Mouse (Mus musculus): Measurements from ENCODE around the gene Ccdc73. TPM values are rescaled to one million over a fixed set of nuclear protein-coding genes. Genes with fewer than 3 reads are reported as not detected.

Gene Ccdc73
- polyA plus RNA-seq, 1 experiment from 2014 or later = 4.7 TPM

DNA sequence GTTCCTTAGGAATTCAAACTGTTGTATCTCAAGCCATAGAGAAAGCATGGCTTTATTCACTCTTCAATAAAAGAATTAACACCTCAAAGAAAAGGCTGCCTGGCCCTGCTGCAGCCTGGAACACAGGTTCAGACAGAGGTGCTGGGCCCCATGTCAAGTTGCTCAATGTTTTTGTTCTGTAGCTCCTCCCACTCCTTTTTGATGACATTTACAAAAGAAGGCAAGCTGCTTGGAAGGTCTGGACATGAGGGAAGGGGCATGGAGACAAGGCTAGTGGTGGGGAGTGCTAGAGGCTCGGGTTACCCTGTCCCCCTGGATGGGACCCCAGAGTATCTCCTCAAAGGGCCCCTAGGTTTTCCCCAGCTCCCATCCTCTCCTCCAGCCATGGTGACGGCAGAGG is 114.1 kb downstream of the Ccdc73 start:
- no peak overlapping the region for H3K27ac ChIP-seq (ENCODE audit: low read length)
- H3K9ac ChIP-seq (replicated peaks; ENCODE audit: low read length) = no peak overlapping the region
- H3K9me3 ChIP-seq (ENCODE audit: low read length) = no peaks in the 10 kb centered on the region
- no peak for ATAC-seq (ENCODE audit: low FRiP score, low TSS enrichment)
- no peaks in the 10 kb centered on the region for H3K27me3 ChIP-seq (ENCODE audit: insufficient read depth, low read length)
- H3K4me1 ChIP-seq (ENCODE audit: insufficient read depth, low read length) = no peaks in the 10 kb centered on the region
- H3K4me3 ChIP-seq (ENCODE audit: low read length) = no peak overlapping the region
- H3K36me3 ChIP-seq (ENCODE audit: insufficient read depth, low read length) = no peaks in the 10 kb centered on the region
- no peak overlapping the region for H3K4me2 ChIP-seq (replicated peaks; ENCODE audit: low read depth, low read length)
- 22% methylated on average over 2 of the region's 2 CpGs for WGBS

DNA sequence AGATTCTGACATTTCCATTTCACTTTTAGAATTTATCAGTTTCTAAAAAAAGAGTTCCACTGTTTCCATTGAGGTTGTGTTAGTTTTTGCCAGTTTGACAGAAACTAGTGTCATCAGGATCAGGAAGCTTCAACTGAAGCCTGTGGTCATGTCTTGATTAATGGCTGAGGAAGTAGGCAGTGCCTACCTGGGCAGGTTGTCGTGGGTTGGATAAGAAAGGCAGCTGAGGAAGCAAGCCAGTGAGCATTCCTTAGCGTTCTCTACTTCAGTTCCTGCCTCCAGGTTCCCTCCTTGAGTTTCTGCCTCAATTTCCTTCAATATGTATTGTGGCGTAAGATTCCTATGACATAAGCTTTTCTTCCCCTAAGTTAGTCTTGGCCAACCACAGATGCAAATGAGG is 118.2 kb downstream of the Ccdc73 start:
- 66% methylated on average over 3 of the region's 3 CpGs for WGBS
- ATAC-seq (ENCODE audit: low FRiP score, low TSS enrichment) = no peak

DNA sequence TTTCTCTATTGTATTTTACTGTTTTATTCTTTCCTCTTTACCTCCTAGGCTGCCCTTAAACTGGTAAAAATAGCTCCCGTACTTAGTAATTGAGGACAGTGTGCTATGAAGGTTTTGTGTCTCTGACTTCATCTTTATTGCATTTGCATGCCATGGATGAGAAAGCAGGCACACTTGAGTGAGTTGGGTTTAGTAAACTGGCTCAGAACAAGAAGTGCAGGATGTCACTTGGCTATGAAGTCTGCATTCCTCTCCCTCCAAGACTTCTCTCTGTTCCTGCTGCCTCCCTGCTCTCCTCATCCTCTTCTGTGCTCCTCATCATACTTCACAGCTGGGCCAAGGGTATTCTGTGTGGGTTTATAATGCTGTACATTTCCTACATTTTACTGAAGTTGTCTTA is 121.4 kb downstream of the Ccdc73 start:
- Histone ChIP-seq H3K4me3 (ENCODE audit: low read length) (no peak overlapping the region), H3K36me3 (ENCODE audit: insufficient read depth, low read length) (no peaks in the 10 kb centered on the region), H3K9ac (replicated peaks; ENCODE audit: low read length) (no peak overlapping the region), H3K27ac (ENCODE audit: low read length) (no peak overlapping the region), H3K27me3 (ENCODE audit: insufficient read depth, low read length) (no peaks in the 10 kb centered on the region), H3K9me3 (ENCODE audit: low read length) (no peaks in the 10 kb centered on the region), H3K4me1 (ENCODE audit: insufficient read depth, low read length) (no peaks in the 10 kb centered on the region), H3K4me2 (replicated peaks; ENCODE audit: low read depth, low read length) (no peak overlapping the region)
- ATAC-seq (ENCODE audit: low FRiP score, low TSS enrichment) = no peak
- 41% methylated on average over 1 of the region's 1 CpGs for WGBS

More for the DNA sequence above, 118.2 kb downstream of the Ccdc73 start:
- no peak overlapping the region for H3K27ac ChIP-seq (ENCODE audit: low read length)
- H3K4me3 ChIP-seq (ENCODE audit: low read length) = no peak overlapping the region
- no peaks in the 10 kb centered on the region for H3K27me3 ChIP-seq (ENCODE audit: insufficient read depth, low read length)
- no peaks in the 10 kb centered on the region for H3K36me3 ChIP-seq (ENCODE audit: insufficient read depth, low read length)
- H3K9me3 ChIP-seq (ENCODE audit: low read length) = no peaks in the 10 kb centered on the region
- no peaks in the 10 kb centered on the region for H3K4me1 ChIP-seq (ENCODE audit: insufficient read depth, low read length)
- H3K9ac ChIP-seq (replicated peaks; ENCODE audit: low read length) = no peak overlapping the region
- H3K4me2 ChIP-seq (replicated peaks; ENCODE audit: low read depth, low read length) = no peak overlapping the region

DNA sequence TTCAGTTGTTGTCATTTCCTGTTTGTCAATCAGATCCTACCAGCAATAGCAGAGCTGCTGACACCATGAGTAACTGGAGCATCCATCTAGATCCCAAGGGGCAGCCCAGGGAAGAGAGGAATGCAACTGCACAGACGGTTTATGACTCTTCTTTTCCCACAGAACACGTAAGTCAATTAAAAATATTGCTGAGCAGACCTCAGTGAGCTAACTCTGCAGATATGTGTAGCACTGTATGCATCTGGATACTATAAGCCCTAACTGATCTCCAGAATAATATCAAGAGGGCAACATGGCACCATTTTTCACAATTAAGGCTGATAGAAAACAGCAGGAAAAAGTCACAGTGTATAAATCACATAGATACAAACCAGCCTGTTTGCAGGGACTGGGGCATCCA is 126.8 kb downstream of the Ccdc73 start:
- H3K9me3 ChIP-seq (ENCODE audit: low read length) = no peaks in the 10 kb centered on the region
- 17% methylated on average over 2 of the region's 2 CpGs for WGBS
- no peaks in the 10 kb centered on the region for H3K27me3 ChIP-seq (ENCODE audit: insufficient read depth, low read length)
- H3K4me2 ChIP-seq (replicated peaks; ENCODE audit: low read depth, low read length) = no peak overlapping the region
- ATAC-seq (ENCODE audit: low FRiP score, low TSS enrichment) = peak; percentile 80; the same call in 1 of the 2 replicates
- peaks cover 10% of the 10 kb centered on the region for H3K4me1 ChIP-seq (ENCODE audit: insufficient read depth, low read length)
- no peak overlapping the region for H3K9ac ChIP-seq (replicated peaks; ENCODE audit: low read length)
- peaks cover 17% of the 10 kb centered on the region; the same call in 1 of the 2 replicates for H3K36me3 ChIP-seq (ENCODE audit: insufficient read depth, low read length)
- no peak overlapping the region for H3K4me3 ChIP-seq (ENCODE audit: low read length)
- H3K27ac ChIP-seq (ENCODE audit: low read length) = no peak overlapping the region

DNA sequence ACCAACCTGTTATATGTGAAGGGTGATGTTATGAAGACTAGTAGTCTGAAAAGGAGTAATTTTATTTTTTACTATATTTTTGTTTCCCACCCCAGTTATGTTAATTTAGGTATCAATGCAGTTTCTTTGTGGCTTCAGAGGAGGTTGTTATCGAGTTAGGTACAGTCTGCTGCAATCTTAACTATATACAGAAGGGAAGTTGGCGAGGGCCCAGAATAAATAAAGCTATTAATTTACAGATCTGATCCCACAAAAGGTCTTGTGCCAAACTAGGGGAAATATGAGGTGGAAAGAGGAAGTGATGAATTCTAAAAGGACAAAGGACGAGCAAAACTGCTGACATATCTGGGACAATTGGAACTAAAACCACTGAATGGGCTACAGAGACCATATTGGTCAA is 128.6 kb downstream of the Ccdc73 start:
- H3K27me3 ChIP-seq (ENCODE audit: insufficient read depth, low read length) = no peaks in the 10 kb centered on the region
- H3K9ac ChIP-seq (replicated peaks; ENCODE audit: low read length) = no peak overlapping the region
- H3K27ac ChIP-seq (ENCODE audit: low read length) = no peak overlapping the region
- H3K36me3 ChIP-seq (ENCODE audit: insufficient read depth, low read length) = peaks cover 17% of the 10 kb centered on the region; the same call in 1 of the 2 replicates
- ATAC-seq (ENCODE audit: low FRiP score, low TSS enrichment) = no peak
- H3K4me2 ChIP-seq (replicated peaks; ENCODE audit: low read depth, low read length) = no peak overlapping the region
- no peak overlapping the region for H3K4me3 ChIP-seq (ENCODE audit: low read length)
- H3K4me1 ChIP-seq (ENCODE audit: insufficient read depth, low read length) = peaks cover 10% of the 10 kb centered on the region
- H3K9me3 ChIP-seq (ENCODE audit: low read length) = no peaks in the 10 kb centered on the region
- 61% methylated on average over 3 of the region's 3 CpGs for WGBS

DNA sequence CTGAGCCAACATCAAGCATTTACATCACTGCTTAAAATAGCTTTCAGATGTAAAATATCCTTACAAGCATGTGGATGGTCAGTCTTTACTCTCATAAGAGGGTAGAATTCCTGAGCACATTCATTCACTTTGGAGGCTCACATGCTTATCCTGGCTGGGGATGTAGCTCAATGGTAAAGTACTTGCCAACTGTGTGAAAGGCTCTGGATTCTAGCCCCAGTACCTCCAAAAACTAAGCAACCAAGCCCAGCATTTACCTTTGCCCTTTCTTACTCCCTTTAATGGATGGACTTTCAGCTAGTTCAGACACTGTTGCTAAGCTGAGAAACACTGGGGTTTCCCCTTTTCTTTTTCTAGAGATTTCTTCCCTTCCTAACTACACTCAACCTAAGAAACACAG is 139.6 kb downstream of the Ccdc73 start:
- Histone ChIP-seq H3K27ac (ENCODE audit: low read length) (no peak overlapping the region), H3K9me3 (ENCODE audit: low read length) (no peaks in the 10 kb centered on the region), H3K36me3 (ENCODE audit: insufficient read depth, low read length) (peaks cover 55% of the 10 kb centered on the region), H3K4me3 (ENCODE audit: low read length) (no peak overlapping the region), H3K27me3 (ENCODE audit: insufficient read depth, low read length) (no peaks in the 10 kb centered on the region), H3K9ac (replicated peaks; ENCODE audit: low read length) (no peak overlapping the region), H3K4me2 (replicated peaks; ENCODE audit: low read depth, low read length) (no peak overlapping the region), H3K4me1 (ENCODE audit: insufficient read depth, low read length) (peaks cover 6% of the 10 kb centered on the region; the same call in 1 of the 2 replicates)
- ATAC-seq (ENCODE audit: low FRiP score, low TSS enrichment) = no peak

DNA sequence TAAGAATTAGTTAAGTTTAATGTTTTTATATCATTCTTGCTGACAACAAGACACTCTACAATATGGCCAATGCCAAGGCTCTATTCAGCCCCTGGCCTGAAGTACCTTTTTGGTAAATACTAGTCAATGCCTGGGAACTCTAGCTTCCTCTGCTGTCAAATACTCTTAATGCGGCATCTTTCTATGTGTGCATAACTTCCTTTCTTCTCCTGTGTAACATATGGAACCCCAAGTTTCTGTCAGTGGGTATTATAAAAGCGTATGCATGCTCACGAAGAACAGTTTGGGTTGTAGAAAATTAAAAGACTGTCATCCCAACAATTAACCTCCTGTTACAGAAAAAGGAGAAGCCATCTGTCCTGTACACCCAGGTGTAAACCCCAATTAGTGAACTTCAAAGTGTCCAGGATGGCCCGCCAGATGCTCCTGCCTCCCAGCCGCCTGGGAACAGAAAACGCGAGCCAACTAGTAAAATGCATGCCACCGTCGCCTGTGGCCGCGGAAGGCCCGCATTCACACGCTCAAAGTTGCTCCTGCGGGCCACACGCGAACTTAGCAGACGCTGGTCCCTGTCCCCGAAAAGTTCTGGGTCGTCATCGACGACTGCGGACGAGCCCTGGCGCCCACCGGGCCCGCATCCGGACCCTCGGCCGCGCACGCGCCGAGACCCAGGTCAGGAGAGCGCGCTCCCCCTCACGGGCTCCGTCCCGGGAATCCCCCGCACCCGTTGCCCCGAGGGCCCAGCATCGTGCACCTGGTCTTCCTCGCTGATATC is 148.8 kb downstream of the Ccdc73 start:
- Histone ChIP-seq H3K36me3 (ENCODE audit: insufficient read depth, low read length) (peaks cover 18% of the 10 kb centered on the region), H3K9me3 (ENCODE audit: low read length) (no peaks in the 10 kb centered on the region), H3K4me1 (ENCODE audit: insufficient read depth, low read length) (peaks cover 25% of the 10 kb centered on the region), H3K27ac (ENCODE audit: low read length) (peak overlapping the region; percentile 82), H3K4me3 (ENCODE audit: low read length) (peak overlapping the region; percentile 91), H3K4me2 (replicated peaks; ENCODE audit: low read depth, low read length) (peak overlapping the region; percentile 85), H3K9ac (replicated peaks; ENCODE audit: low read length) (peak overlapping the region; percentile 95), H3K27me3 (ENCODE audit: insufficient read depth, low read length) (no peaks in the 10 kb centered on the region)
- peak; percentile 75; the same call in 1 of the 2 replicates for ATAC-seq (ENCODE audit: low FRiP score, low TSS enrichment)
- WGBS = under 1% methylated on average over 43 of the region's 43 CpGs

DNA sequence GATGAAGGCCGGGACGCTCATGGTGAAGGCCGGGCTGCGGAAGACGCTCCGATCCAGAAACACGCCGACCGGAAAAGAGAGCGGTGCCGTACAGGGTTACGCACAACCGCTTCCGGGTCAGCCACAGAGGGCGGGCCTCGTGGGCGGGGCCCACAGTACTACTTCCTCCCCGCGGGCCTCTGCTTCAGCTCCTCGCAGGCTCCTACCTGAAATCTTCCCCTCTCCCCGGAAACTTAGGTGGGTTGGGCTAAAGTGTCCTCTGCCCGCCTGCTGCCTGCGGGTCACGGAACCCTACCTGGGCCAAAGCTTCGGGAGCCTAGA is 149.3 kb downstream of the Ccdc73 start, which contains the start of gene Eif3m:
Eif3m (minus strand) TSS at position 114 of the 321 bp plus-strand sequence.
- 0% methylated on average over 25 of the region's 25 CpGs for WGBS
- H3K4me2 ChIP-seq (replicated peaks; ENCODE audit: low read depth, low read length) = peak within 1 kb of the TSS; percentile 85
- peak; percentile 99 for ATAC-seq (ENCODE audit: low FRiP score, low TSS enrichment)
- peak within 1 kb of the TSS; percentile 82 for H3K27ac ChIP-seq (ENCODE audit: low read length)
- H3K4me3 ChIP-seq (ENCODE audit: low read length) = peak within 1 kb of the TSS; percentile 91
- peaks cover 16% of the 10 kb centered on the region for H3K36me3 ChIP-seq (ENCODE audit: insufficient read depth, low read length)
- H3K27me3 ChIP-seq (ENCODE audit: insufficient read depth, low read length) = no peaks in the 10 kb centered on the region
- peak within 1 kb of the TSS; percentile 95 for H3K9ac ChIP-seq (replicated peaks; ENCODE audit: low read length)
- H3K9me3 ChIP-seq (ENCODE audit: low read length) = no peaks in the 10 kb centered on the region
- peaks cover 29% of the 10 kb centered on the region for H3K4me1 ChIP-seq (ENCODE audit: insufficient read depth, low read length)

DNA sequence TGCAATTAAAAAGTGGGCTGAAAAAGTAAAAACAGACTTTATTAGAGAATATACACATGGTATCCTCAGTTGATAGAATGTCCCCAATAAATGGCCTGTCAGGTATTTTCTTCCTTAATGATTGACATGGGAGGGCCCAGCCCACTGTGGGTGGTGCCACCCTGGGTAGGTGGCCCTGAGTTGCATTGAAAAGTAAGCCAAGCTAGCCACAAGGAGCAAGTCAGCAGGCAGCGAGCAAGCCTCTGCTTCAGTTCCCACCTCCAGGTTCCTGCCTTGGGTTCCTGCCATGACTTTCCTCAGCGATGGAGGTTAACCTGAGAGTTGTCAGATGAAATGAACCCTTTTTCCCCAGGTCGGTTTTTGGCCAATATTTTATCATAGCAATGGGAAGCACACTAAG is 150.2 kb downstream of the Ccdc73 start:
- Histone ChIP-seq H3K27ac (ENCODE audit: low read length) (no peak overlapping the region), H3K4me3 (ENCODE audit: low read length) (no peak overlapping the region), H3K27me3 (ENCODE audit: insufficient read depth, low read length) (no peaks in the 10 kb centered on the region), H3K36me3 (ENCODE audit: insufficient read depth, low read length) (peaks cover 9% of the 10 kb centered on the region), H3K4me2 (replicated peaks; ENCODE audit: low read depth, low read length) (no peak overlapping the region), H3K9me3 (ENCODE audit: low read length) (no peaks in the 10 kb centered on the region), H3K4me1 (ENCODE audit: insufficient read depth, low read length) (peaks cover 36% of the 10 kb centered on the region), H3K9ac (replicated peaks; ENCODE audit: low read length) (no peak overlapping the region; the same call in 1 of the 2 replicates)
- 85% methylated on average over 3 of the region's 3 CpGs for WGBS
- no peak for ATAC-seq (ENCODE audit: low FRiP score, low TSS enrichment)

DNA sequence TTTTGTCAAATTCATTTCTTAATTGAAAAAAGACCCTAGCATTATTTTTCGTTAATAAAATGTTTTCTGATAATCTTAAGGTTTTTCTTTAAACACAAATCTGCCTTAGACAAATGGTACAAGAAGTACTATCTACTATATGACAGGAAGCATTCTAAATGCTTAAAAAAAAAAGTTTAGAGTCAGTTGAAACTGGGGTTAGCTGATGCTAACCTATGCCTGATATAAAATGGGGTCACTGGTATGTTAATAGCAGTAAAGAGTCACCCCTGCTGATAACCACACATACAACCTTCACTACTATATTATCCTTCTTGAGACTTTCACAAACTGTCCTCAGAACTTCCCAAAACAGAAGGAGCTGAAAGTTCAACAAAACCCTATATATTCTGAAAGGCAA is 151.9 kb downstream of the Ccdc73 start:
- Histone ChIP-seq H3K4me1 (ENCODE audit: insufficient read depth, low read length) (peaks cover 47% of the 10 kb centered on the region), H3K27me3 (ENCODE audit: insufficient read depth, low read length) (no peaks in the 10 kb centered on the region), H3K4me3 (ENCODE audit: low read length) (no peak overlapping the region), H3K9ac (replicated peaks; ENCODE audit: low read length) (no peak overlapping the region), H3K4me2 (replicated peaks; ENCODE audit: low read depth, low read length) (no peak overlapping the region), H3K27ac (ENCODE audit: low read length) (no peak overlapping the region), H3K36me3 (ENCODE audit: insufficient read depth, low read length) (no peaks in the 10 kb centered on the region), H3K9me3 (ENCODE audit: low read length) (no peaks in the 10 kb centered on the region)
- no peak for ATAC-seq (ENCODE audit: low FRiP score, low TSS enrichment)
- WGBS = 94% methylated on average over 1 of the region's 1 CpGs

All from kidney, embryonic 16.5 days (tissue).